Mouse (Mus musculus): Measurements from ENCODE around the gene Tmem175.

The Tmem175 gene

GRCm38 (mm10) chr5:108654444-108654990 lies 24.9 kb downstream of the Tmem175 start:
- DNase-seq (ENCODE audit: low spot score), result no peak

GRCm38 (mm10) chr5:108655381-108655780 lies 25.8 kb downstream of the Tmem175 start:
- DNase-seq (ENCODE audit: low spot score), result no peak

GRCm38 (mm10) chr5:108655891-108656650 lies 26.5 kb downstream of the Tmem175 start:
- DNase-seq (ENCODE audit: low spot score), result no peak

DNA sequence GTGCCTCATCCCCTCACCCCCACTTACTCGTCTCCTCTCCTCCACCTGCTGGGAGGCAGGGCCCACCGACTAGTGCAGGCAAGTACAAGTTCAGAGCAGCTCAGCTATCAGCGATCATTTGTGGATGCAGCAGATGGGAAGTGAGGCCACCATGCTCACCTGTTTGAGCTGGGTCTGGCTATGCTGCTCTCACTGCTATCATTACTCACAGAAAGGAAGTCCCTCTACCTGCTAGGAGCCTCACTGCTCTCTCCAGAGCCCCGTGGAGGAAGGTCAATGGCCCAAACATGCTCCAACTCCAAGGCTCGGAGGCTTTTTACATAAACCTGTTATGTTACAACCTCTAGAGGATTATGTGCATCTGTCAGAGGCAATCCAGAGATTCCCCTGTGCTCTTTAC lies 27.8 kb downstream of the Tmem175 start:
- no peak for DNase-seq (ENCODE audit: low spot score)

DNA sequence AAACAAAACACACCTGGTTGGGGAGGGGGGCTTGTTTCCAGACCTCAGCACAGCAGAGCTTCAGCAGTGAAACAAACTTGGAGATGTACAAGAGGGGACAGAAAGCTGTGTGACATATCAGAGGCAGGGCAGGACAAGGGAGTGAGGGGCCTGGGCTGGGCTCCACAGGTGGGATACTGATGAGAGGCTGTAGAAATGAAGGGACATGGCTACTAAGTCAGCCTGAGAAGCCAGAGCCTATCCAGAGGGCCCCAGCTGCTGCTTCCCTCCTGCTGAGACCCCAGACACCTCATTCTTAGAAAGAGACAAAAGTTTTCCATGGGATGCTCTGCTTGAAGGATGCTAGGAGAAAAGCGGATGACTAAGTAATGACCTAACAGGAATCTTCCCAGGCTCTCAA lies 29.0 kb downstream of the Tmem175 start:
- DNase-seq (ENCODE audit: low spot score), result no peak

GRCm38 (mm10) chr5:108659698-108660631 lies 30.4 kb downstream of the Tmem175 start, which contains the start of gene Idua:
Gene Idua, plus strand, starts transcription at chr5:108660331.
- no peak for DNase-seq (ENCODE audit: low spot score)

GRCm38 (mm10) chr5:108660632-108661268 lies 31.2 kb downstream of the Tmem175 start:
- peak; percentile 80 for DNase-seq (ENCODE audit: low spot score)

DNA sequence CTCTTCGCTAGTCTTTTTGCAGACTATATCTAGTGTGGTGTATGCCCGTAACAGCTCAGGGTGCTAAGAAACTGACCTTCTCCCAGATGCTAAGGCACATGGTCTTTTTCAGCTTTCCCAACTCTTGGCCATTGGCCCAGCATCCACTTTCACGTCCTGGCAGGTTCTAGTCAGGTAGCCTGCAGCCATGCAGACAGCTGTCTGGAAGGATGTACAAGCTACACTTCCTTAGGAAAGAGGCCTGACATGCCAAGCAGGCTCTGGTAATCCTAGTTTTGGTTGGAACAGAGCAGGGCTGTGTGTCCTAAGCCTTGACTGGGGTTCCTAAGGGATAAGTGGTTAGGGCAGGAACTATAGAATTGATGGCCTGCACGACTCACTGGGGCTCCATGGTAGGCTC lies 33.2 kb downstream of the Tmem175 start:
- no peak for DNase-seq (ENCODE audit: low spot score)

DNA sequence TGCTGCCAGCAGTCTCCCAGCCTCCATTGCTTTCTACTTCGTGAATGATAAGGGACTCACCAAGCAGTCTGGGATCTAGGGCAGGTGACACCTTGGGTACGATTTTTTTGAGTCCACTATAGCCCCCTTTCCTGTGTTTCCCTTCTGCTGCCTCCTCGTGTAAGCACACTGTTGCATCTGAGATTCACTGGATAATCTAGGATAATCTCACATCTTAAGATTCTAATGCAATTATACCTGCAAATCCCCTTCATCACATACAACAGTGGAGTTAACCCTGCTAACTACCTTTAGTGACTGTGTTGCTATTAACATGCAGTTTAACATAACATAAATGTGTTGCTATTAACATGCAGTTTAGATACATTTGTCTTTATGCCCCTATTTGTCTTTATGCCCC lies 35.5 kb downstream of the Tmem175 start:
- DNase-seq (ENCODE audit: low spot score), result no peak

DNA sequence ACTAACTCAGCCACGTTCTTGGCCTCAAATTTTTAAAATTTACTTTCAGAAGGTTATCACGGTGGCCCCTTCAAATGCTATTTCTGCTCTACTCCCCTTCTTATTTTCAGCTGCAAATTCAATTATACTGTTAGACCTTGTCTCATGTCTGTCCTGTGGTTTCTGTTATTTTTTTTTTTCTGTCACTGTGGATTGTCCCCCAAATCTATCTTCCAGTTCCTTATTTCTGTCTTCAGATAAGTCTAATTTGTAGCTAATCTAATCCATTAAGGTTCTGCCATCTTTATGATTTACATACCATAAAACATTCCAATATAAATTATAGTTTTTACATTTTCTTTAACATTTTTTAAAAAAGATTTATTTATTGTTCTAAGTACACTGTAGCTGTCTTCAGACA lies 37.8 kb downstream of the Tmem175 start:
- DNase-seq (ENCODE audit: low spot score), result no peak

- DNase-seq (ENCODE audit: low spot score), result no peak
Measured at GRCm38 (mm10) chr5:108668387-108668932, 38.9 kb downstream of the Tmem175 start.

DNA sequence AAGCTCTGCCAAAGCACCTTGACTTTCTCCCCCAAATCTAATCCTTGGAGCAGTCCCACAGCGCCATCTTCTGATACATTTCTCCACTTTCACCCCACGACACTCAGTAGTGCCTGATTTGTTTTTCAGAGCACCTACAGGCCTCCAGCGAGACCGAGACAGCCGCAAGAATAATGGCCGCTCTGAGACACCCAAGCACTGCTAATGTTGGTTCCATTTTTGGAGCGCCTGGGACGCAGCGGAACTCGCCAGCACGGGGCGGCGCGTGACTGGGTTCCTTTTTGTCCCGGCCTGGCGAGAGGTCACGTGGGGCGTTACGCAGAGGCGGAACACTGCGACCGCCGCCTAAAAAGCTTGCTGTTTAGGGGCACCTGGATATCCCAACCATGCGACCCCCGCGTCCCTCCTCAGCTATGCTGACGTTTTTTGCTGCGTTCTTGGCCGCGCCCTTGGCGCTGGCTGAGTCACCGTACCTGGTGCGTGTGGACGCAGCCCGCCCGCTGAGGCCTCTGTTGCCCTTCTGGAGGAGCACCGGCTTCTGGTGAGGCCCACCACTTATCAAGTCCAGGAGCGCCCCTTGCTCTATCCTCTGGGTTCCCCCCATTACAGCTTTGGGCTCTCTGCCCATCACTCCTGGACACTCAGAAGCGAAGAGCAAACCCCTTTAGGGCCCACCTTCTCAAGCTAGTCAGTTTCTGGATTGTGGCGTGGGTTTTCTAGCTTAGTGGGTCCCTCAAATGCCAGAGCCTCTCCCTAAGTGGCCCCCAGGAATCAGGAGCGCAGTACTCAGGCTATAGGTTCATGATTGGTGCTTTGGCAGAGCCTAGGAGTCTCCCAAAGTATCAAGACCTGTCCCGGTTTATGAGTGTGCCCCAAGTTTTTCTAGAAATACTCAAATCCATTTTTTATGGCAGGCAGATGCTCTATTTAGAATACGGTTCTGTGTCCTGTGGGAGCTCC lies 39.7 kb downstream of the Tmem175 start, which contains the start of gene Dgkq:
Gene Dgkq, minus strand, starts transcription at position 696 of the 960 bp plus-strand sequence.
- peak; percentile 85 for DNase-seq (ENCODE audit: low spot score)

DNA sequence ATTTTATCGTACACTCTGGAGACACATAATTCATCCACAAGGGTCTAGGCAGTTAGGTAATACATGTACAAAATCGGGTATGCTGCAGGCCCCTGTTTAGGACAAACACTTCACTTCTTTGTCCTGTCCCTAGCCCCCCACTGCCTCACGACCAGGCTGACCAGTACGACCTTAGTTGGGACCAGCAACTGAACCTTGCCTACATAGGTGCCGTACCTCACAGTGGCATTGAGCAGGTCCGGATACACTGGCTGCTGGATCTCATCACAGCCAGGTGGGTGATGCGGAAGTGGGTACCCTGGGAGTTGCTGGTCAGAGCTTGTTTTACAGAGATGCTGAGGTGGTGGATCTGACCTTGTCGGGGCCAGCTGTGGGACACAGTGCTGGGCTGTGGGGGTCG lies 40.4 kb downstream of the Tmem175 start:
- DNase-seq (ENCODE audit: low spot score), result no peak

DNA sequence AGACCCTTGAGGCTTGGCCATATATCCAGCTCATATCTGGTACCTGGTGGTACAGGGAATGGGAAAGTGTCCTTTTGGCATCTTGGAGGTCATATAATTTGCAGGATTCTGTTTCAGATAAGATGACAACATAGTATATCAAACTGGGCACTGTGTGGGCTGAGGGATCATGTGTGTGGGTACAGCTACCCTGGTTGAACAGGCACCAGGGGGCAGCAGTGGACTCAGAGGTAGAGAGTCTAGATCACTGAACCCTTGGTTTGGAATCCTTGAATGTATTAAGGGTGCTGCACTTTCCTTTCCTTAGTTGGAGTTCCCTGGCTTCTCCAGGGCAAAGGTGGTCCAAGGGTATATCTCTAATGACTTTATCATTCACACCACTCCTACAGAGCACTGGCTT lies 41.2 kb downstream of the Tmem175 start:
- peak; percentile 22 for DNase-seq (ENCODE audit: low spot score)

- no peak for DNase-seq (ENCODE audit: low spot score)
Measured at GRCm38 (mm10) chr5:108671757-108672156, 42.2 kb downstream of the Tmem175 start.

DNA sequence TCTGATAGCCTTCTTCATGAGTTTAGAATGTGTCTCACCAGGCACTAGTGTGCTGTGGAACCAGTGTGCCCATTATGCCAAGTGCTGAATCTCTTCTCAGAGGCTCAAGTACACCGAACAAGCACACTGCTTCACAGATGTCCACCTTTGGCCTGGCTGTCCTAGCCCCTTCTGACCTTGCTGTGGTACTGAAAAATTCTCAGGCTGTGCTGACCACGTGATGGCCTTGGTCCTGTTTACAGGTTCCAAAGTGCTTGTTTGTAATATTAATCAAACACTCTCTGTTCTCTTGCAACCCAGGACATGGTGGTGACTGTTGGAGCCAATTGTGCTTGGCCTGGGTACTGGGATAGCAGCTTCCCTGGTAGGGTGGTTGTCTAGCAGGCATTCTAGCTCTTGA lies 45.1 kb downstream of the Tmem175 start:
- DNase-seq (ENCODE audit: low spot score), result no peak

GRCm38 (mm10) chr5:108675251-108675816 lies 45.8 kb downstream of the Tmem175 start, which contains the start of gene Slc26a1:
Gene Slc26a1, minus strand, starts transcription at chr5:108675569.
- DNase-seq (ENCODE audit: low spot score), result no peak

- DNase-seq (ENCODE audit: low spot score), result no peak
Measured at GRCm38 (mm10) chr5:108676772-108677498, 47.4 kb downstream of the Tmem175 start.

GRCm38 (mm10) chr5:108677605-108678295 lies 48.2 kb downstream of the Tmem175 start:
- no peak for DNase-seq (ENCODE audit: low spot score)

Measured in T-cell, adult 2 months (primary cell).